Mouse (Mus musculus) left cerebral cortex, adult 2 months (tissue): ENCODE data around the gene Dab2. TPM values are rescaled to one million over a fixed set of nuclear protein-coding genes. Genes with fewer than 3 reads are reported as not detected.

Source experiments
- DNase-seq, 2 experiments: peaks; one replicate each; pipeline ENCODE4 v3.0.0; 2021 to 2022; ENCODE audit warnings: low spot score in 2 of 2, mixed read lengths in 1 of 2; ENCODE audit errors: extremely low spot score in 1 of 2
- H3K27ac ChIP-seq: fragments of 200-600 bp; 2 replicates; pipeline ENCODE4 v1.8.1; 2022
- H3K4me3 ChIP-seq: fragments of 200-600 bp; 2 replicates; pipeline ENCODE4 v1.8.1; 2022
- CTCF ChIP-seq: fragments of 200-600 bp; IDR thresholded peaks from 2 replicates; pipeline ENCODE4 v1.8.1; 2022; ENCODE audit warnings: antibody characterized with exemption, mild to moderate bottlenecking, moderate library complexity
- intact Hi-C: fragments of 180-260 bp; cut with DNase I; formaldehyde crosslinking; loops from one replicate; pipeline ENCODE4 v1.15.1; 2025
- long read RNA-seq, 2 experiments: library from polyadenylated mRNA; stranded (forward); transcript quantifications; one replicate each; pipeline ENCODE4 v2.0.0; 2021; ENCODE audit warnings: borderline mapping rate in 2 of 2
- total RNA-seq, 2 experiments: library from RNA; stranded (reverse); gene quantifications; 2 replicates each; pipeline ENCODE4 v1.2.3; 2021

Dab2 gene
- total RNA-seq = 10 to 100 TPM in 1 of 2 experiments, 1 to 10 TPM in 1; 9.9 to 13.9 TPM
- long read RNA-seq, experiment 1, full-length matches to known transcripts = 13 of 17 reads
- long read RNA-seq, experiment 1, partial matches to known transcripts = 2 of 17 reads
- long read RNA-seq, experiment 1, other reads (novel, unspliced or antisense) = 2 of 17 reads
- long read RNA-seq, experiment 2, full-length matches to known transcripts = 12 of 14 reads
- long read RNA-seq, experiment 2, partial matches to known transcripts = 1 of 14 reads
- long read RNA-seq, experiment 2, other reads (novel, unspliced or antisense) = 1 of 14 reads

DNA sequence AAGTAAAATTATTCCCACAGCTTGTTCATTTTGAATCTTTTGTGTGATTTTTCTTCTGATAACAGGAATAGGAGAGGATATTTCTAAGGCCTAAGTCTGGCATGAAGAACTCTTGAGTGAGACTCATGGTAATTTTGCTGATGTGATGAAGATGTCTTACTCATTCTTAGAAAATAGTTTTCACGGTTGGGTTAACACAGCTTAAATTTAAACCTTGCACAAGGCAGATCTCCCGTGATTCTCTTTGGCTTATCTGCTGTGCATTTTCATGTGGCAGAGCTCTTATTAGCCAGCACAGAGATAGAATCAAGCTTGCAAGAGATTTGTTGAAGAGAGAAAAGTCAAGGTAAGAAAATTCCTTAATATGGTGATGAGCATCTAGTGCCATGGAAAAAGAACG is at the start of gene Dab2:
TSS of gene Dab2 (plus strand) at position 235 of the 400 bp plus-strand sequence.
- H3K27ac ChIP-seq = no peak within 1 kb of the TSS
- no peak for TF ChIP-seq CTCF
- no peak within 1 kb of the TSS for H3K4me3 ChIP-seq
- intact Hi-C loops = no loop called here
- no peak for DNase-seq

DNA sequence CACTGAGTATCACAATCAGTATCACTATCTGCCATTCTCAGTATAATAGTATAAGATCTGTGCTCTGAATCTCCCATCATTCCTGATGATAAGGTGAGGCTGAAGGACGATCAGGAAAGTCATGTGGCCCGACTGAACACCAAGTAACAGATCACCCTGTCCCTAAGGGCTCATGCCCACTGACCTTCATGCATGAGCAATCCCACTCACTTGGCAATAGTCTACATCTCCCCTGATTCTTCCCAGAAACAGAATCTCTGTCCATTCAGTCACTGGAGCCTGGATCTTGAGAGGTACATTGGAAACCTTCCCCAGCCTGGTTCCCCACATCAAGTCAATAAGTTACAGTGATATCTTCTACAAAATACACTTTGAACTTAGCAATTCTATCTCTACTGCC is 46.1 kb upstream of the Dab2 start:
- H3K27ac ChIP-seq = no peak overlapping the region
- no peak overlapping the region for H3K4me3 ChIP-seq
- intact Hi-C loops = no loop called here
- TF ChIP-seq CTCF = no peak
- DNase-seq = no peak

DNA sequence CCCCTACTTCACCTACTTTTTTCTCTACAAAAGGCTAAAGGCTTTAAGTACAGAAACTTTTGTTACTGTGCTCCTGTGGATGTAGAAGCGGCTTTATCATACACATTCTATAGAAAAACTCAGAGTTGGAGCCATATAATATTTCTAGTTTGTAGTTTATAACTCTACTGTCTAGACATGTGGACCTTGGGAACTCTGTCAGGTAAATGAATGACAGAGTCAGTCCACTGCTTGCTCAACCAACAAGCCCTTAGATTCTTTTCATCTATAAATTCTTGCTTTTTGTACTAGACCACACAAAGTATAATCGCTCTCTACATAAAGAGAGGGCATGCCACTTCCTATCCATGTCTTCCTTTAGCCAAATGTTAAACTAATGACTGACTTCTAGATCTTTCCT is 45.2 kb upstream of the Dab2 start:
- intact Hi-C loops = no loop called here
- H3K27ac ChIP-seq = no peak overlapping the region
- H3K4me3 ChIP-seq = no peak overlapping the region
- no peak for DNase-seq
- no peak for TF ChIP-seq CTCF

DNA sequence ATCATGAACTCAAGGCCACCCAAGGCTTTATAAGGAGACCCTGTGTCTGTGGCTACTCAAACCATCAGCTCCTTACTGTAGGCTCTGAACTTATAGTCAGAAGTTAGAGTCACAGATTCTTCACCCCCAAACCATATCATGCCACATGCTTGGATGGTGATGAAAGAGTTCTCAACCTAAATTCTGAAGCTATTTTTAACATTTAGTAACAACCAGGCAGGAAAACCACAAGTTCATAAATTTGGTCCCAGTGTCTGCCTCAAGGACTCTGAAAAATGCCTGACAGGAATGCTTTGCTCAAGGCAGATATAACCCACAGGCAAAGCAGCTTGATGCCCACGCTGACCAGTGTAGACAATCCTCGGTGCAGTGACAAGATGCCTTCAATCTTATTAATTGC is 42.5 kb upstream of the Dab2 start:
- TF ChIP-seq CTCF = no peak
- no peak overlapping the region for H3K27ac ChIP-seq
- H3K4me3 ChIP-seq = no peak overlapping the region
- intact Hi-C loops = no loop called here
- no peak for DNase-seq

DNA sequence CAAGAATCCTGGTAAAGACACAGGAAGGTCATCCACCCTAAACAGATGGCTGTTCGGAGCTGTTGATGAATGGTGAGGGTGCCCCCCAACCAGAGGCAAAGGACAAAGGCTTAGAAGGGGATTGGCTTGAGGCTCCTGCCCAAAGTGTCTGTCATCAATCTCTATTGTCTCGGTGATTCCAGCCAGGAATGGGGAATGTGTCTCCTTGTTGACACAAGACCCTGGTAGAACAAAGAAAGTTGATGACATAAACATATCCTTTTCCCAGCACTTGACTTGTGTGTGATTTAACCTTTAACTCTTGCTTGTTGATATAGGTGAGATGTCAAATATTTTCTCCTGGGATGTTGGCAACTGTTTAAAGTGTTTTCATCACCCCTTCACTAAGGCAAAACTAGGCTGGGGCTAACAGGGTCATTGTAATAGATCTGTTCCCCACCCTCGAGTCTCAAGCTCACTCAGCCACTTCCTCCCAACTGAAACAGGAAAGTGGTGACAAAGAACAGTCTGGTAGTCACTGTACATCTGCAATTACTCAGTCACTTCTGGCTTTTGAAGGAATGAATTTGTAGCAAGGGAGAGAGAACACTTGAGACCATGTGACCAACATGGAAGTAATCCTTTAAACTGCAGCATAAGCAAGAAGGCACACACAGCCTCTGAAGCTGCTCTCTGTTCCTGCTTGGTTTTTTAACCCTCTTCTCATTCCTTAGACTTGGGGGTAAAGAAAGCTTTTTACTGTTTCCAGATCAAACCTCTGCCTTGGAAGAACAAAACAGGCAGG is 39.4 kb upstream of the Dab2 start:
- no peak for DNase-seq
- peak overlapping the region; percentile 9; the same call in 1 of the 2 replicates for H3K27ac ChIP-seq
- intact Hi-C loops = no loop called here
- no peak for TF ChIP-seq CTCF
- H3K4me3 ChIP-seq = no peak overlapping the region

DNA sequence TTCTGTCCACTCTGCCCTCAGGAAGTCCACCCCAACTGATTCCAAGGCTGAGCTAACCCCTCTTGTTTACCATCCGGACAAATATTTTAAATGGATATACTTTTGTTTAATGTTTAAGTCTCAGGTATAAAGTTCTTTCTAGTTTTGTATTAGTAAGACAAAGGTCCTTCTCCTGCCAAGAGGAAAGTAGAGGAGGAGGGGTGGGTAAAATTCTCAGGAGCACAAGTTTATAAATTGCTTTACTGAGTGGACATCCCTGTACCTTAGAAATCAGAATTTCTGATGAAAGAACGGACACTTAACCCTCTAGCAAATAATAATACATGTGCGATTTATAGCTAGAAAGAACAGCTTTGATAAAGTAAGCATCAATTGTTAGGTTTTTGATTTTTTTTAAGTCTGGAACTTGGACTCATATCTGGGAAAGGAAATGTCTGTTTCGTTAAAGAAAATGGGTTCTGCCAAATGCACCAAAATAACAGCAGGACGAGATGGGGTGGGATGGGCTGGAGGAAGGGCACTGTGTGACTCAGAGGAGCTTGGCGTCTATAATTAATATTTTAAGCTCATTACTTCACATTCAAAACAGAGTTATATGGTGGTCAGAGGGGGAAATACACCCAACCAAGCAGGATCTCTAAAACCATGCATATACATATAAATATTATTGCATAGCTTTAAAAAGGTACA is 38.7 kb upstream of the Dab2 start:
- H3K27ac ChIP-seq = peak overlapping the region; percentile 9; the same call in 1 of the 2 replicates
- TF ChIP-seq CTCF = no peak
- no peak for DNase-seq
- intact Hi-C loops = no loop called here
- H3K4me3 ChIP-seq = no peak overlapping the region

DNA sequence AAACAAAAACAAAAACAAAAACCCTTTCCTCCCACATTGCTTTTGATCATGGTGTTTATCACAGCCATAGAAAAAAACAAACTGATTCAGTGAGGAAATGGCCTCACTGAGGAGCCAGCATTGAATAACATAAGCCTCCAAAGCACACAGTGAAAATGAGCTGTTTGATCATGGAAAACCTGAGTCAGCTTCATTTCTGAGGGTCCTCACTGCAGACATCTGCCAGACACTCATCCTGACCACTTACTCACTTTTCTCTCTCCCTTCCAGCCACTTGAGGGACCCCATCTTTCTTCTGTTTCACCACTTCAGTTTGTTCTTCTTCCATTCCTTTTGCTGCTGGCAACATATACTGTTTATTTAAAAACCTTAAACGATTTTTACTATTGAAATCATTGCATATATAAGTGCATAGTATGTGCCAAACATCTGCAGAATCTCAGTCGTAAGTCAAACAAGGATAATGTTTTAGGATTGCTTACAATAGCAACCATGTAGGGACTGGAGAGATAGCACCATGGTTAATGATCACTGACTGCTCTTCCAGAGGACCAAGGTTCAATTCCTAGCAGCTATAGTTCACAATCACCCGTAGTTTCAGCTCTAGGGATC is 32.3 kb upstream of the Dab2 start:
- Histone ChIP-seq H3K27ac (no peak overlapping the region), H3K4me3 (no peak overlapping the region)
- no peak for DNase-seq
- intact Hi-C loops = no loop called here
- no peak for TF ChIP-seq CTCF

DNA sequence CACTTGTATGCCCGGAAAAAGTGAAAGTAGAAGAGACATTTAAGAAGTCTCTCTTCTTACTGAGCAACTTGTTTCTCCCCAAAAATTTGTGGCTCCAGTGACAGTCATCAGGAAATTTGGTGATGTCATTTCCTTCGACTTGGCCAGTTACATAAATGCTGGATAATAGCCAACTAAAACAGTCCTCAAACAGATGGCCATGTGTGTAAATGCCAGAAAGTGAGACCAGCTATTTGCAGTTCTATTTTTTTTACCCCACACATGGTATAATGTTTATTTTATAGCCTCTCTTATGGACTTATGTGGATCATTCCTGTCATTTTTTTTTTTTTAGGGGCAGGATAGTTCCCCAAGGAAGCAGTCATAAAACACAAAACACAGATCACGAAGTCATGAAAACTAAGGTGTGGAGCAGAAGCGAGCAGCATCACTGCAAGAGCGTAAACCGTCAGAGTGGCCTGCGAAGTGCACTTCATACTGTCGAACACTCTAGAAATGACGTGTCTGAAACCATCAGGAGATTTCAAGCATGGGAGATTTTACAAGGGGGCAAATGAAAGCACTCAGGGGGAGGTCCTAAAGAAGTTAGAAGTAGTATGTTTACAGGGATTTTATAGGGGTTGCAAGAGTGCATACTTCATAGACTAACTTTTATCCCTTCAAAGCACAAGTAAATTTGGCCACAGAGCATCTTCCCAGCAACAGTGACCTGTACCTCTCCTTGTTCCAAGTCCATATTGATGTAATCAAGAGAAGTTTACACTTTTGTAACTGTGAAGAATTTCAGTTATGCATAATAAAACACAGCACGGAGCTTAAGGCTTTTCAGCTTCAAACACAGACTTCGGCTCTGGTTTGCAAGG is 20.8 kb upstream of the Dab2 start:
- no peak overlapping the region for H3K4me3 ChIP-seq
- intact Hi-C loops = no loop called here
- no peak for TF ChIP-seq CTCF

DNA sequence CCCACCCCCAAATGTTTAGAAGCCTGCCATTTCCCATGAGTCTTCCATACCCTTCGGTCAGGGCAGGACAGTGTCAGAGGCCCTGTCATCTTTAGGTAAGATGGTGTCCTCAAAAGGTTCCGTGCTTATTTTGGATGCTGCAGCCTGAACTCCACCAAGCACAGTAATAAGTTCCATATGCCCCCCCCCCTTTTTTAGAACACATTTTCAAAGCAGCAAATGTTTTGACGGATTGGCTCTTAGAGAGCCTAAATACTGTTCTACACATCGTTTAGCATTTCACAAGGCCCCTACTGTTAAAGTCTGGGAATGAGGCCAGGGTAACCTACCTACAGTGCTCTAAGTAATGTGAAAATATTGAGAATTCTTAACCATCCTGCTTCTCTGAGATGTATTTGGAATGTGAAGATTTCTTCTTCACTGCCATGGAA is 19.6 kb upstream of the Dab2 start:
- Histone ChIP-seq H3K27ac (no peak overlapping the region), H3K4me3 (no peak overlapping the region)
- TF ChIP-seq CTCF = no peak
- DNase-seq = no peak
- intact Hi-C loops = no loop called here

More for the DNA sequence above, 20.8 kb upstream of the Dab2 start:
- H3K27ac ChIP-seq = no peak overlapping the region
- no peak for DNase-seq

DNA sequence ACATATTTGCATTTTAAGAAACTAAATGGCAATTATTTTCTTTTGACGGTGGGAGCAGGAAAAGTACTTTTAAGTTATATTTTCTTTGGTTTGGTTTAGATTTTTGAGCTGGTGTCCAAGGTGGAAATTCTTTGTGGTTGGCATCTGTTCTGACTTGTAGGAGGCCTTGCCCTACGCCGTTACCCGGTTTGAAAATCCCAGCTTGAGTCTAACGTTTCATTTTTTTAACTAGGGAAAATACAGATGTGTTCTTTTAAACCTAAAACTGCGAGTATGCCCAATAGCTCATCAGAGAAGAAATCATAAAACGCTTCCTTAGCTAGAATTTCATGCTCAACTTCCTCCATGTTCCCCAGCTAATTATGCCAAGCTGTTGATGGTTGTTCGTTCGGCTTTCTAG is 16.3 kb upstream of the Dab2 start:
- Histone ChIP-seq H3K27ac (no peak overlapping the region), H3K4me3 (no peak overlapping the region)
- intact Hi-C loops = no loop called here
- TF ChIP-seq CTCF = no peak
- no peak for DNase-seq

DNA sequence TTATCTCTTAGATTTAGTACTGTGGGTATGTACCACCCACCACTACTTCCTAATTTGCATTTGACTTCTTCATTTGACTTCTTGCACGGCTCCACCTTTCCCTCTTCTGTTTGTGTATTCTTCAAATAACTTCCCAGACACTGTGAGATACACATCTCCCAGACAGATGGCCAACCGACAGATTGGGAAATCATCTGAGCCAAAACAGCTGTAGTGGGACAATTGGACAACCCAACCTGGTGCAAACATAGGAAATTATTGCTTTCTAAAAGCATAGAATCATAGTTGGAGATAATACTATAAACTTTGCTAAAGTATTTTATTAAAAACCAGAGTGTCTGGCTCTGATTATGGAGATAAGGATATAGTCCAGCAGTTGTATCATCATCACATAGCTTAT is 3.5 kb upstream of the Dab2 start:
- Histone ChIP-seq H3K27ac (no peak overlapping the region), H3K4me3 (no peak overlapping the region)
- no peak for TF ChIP-seq CTCF
- intact Hi-C loops = no loop called here
- DNase-seq = no peak
